Mouse (Mus musculus) fat pad, adult 2 months (tissue): ENCODE results near the gene Myl4.
"Not testable (repeated sequence)": the region's sequence is repeated elsewhere in the genome, so short reads cannot be mapped to it uniquely, and the experiment has no call there.

Experiments
- DNase-seq: peaks from one replicate; pipeline ENCODE4 v3.0.0-alpha.2; 2011; ENCODE audit warnings: low read depth, low spot score; ENCODE audit errors: extremely low read depth

The Myl4 gene

GRCm38 (mm10) chr11:104570515-104570914 lies 20.1 kb downstream of the Myl4 start:
- DNase-seq, result not testable (repeated sequence)

- not testable (repeated sequence) for DNase-seq
Measured at GRCm38 (mm10) chr11:104571373-104571772, 20.9 kb downstream of the Myl4 start.

GRCm38 (mm10) chr11:104572091-104572490 lies 21.6 kb downstream of the Myl4 start:
- DNase-seq, result no peak

- DNase-seq, result no peak
Measured at GRCm38 (mm10) chr11:104572566-104572965, 22.1 kb downstream of the Myl4 start.

GRCm38 (mm10) chr11:104576772-104577612 lies 26.5 kb downstream of the Myl4 start:
- DNase-seq, result no peak

- DNase-seq, result no peak
Measured at GRCm38 (mm10) chr11:104578074-104578473, 27.6 kb downstream of the Myl4 start.

GRCm38 (mm10) chr11:104579084-104579483 lies 28.6 kb downstream of the Myl4 start:
- DNase-seq, result no peak

GRCm38 (mm10) chr11:104579575-104579974 lies 29.1 kb downstream of the Myl4 start:
- DNase-seq, result no peak

GRCm38 (mm10) chr11:104580091-104580490 lies 29.6 kb downstream of the Myl4 start:
- no peak for DNase-seq

GRCm38 (mm10) chr11:104580606-104581005 lies 30.1 kb downstream of the Myl4 start:
- DNase-seq, result no peak

- DNase-seq, result no peak
Measured at GRCm38 (mm10) chr11:104581446-104582307, 31.2 kb downstream of the Myl4 start.

- DNase-seq, result no peak
Measured at GRCm38 (mm10) chr11:104582308-104582606, 31.8 kb downstream of the Myl4 start.

GRCm38 (mm10) chr11:104582630-104583364 lies 32.3 kb downstream of the Myl4 start:
- DNase-seq, result no peak

GRCm38 (mm10) chr11:104585495-104585894 lies 35.0 kb downstream of the Myl4 start:
- DNase-seq, result no peak

GRCm38 (mm10) chr11:104587904-104588303 lies 37.4 kb downstream of the Myl4 start:
- DNase-seq, result no peak

GRCm38 (mm10) chr11:104588513-104588912 lies 38.0 kb downstream of the Myl4 start:
- no peak for DNase-seq

- no peak for DNase-seq
Measured at GRCm38 (mm10) chr11:104589570-104589969, 39.1 kb downstream of the Myl4 start.

- DNase-seq, result no peak
Measured at GRCm38 (mm10) chr11:104590148-104590547, 39.7 kb downstream of the Myl4 start.

- no peak for DNase-seq
Measured at GRCm38 (mm10) chr11:104592066-104592835, 41.8 kb downstream of the Myl4 start.

- DNase-seq, result no peak
Measured at GRCm38 (mm10) chr11:104596365-104596764, 45.9 kb downstream of the Myl4 start.
